Mouse (Mus musculus) myocyte (in vitro differentiated cells): ENCODE measurements around the gene Opa3. TPM values are rescaled to one million over a fixed set of nuclear protein-coding genes. Genes with fewer than 3 reads are reported as not detected.

Source experiments
- H3K27me3 ChIP-seq: one replicate; pipeline ENCODE4 v1.6.1; 2011; ENCODE audit not compliant: control insufficient read depth, insufficient read depth, insufficient read length
- H3K36me3 ChIP-seq: one replicate; pipeline ENCODE4 v1.6.1; 2011; ENCODE audit not compliant: control insufficient read depth, insufficient read depth
- H3K4me2 ChIP-seq: one replicate; pipeline ENCODE4 v1.6.1; 2011; ENCODE audit warnings: low read depth, control low read depth
- H3K4me3 ChIP-seq: one replicate; pipeline ENCODE4 v1.5.1; 2011; ENCODE audit warnings: mild to moderate bottlenecking, control low read depth, moderate library complexity
- H3K79me2 ChIP-seq: one replicate; pipeline ENCODE4 v1.6.1; 2011; ENCODE audit not compliant: control insufficient read depth, insufficient read depth
- H3ac ChIP-seq: one replicate; pipeline ENCODE4 v1.6.1; 2011; ENCODE audit not compliant: control insufficient read depth, insufficient read length
- CEBPB ChIP-seq: IDR thresholded peaks from 2 replicates; pipeline ENCODE4 v1.6.1; 2011; ENCODE audit warnings: mild to moderate bottlenecking, moderate library complexity; ENCODE audit not compliant: poor library complexity, insufficient read depth, severe bottlenecking
- E2F4 ChIP-seq: IDR thresholded peaks from one replicate; pipeline ENCODE4 v1.6.1; 2011; ENCODE audit warnings: mild to moderate bottlenecking, control low read depth, moderate library complexity; ENCODE audit not compliant: insufficient read depth
- MAX ChIP-seq: IDR thresholded peaks from one replicate; pipeline ENCODE4 v1.6.1; 2011; ENCODE audit warnings: low read depth, mild to moderate bottlenecking, control low read depth
- MYOD1 ChIP-seq, 3 experiments: IDR thresholded peaks; one replicate each; pipeline ENCODE4 v1.6.1; 2011; ENCODE audit warnings: control low read depth in 2 of 3, low read depth in 2 of 3, mild to moderate bottlenecking in 2 of 3, moderate library complexity in 1 of 3; ENCODE audit not compliant: insufficient read length in 2 of 3, control insufficient read depth in 1 of 3
- MYOG ChIP-seq, 3 experiments: IDR thresholded peaks; one replicate each; pipeline ENCODE4 v1.6.1; 2011; ENCODE audit warnings: control low read depth in 2 of 3, low read depth in 2 of 3, mild to moderate bottlenecking in 2 of 3; ENCODE audit not compliant: insufficient read length in 2 of 3, control insufficient read depth in 1 of 3, insufficient read depth in 1 of 3
- POLR2A ChIP-seq: IDR thresholded peaks from one replicate; pipeline ENCODE4 v1.6.1; 2011; ENCODE audit warnings: low read depth, mild to moderate bottlenecking, control low read depth, moderate library complexity; ENCODE audit not compliant: insufficient read length
- POLR2AphosphoS2 ChIP-seq: IDR thresholded peaks from one replicate; pipeline ENCODE4 v1.6.1; 2011; ENCODE audit warnings: low read depth, control low read depth; ENCODE audit not compliant: insufficient read length
- REST ChIP-seq: IDR thresholded peaks from one replicate; pipeline ENCODE4 v1.6.1; 2011; ENCODE audit warnings: mild to moderate bottlenecking, control low read depth, moderate library complexity; ENCODE audit not compliant: insufficient read depth, insufficient read length
- SRF ChIP-seq: IDR thresholded peaks from one replicate; pipeline ENCODE4 v1.6.1; 2011; ENCODE audit warnings: low read depth; ENCODE audit not compliant: control insufficient read depth, insufficient read length
- TCF12 ChIP-seq: IDR thresholded peaks from one replicate; pipeline ENCODE4 v1.6.1; 2011; ENCODE audit warnings: mild to moderate bottlenecking, control low read depth; ENCODE audit not compliant: poor library complexity, insufficient read depth, severe bottlenecking
- TCF3 ChIP-seq: IDR thresholded peaks from one replicate; pipeline ENCODE4 v1.6.1; 2011; ENCODE audit warnings: low read depth, control low read depth; ENCODE audit not compliant: insufficient read length
- USF1 ChIP-seq: IDR thresholded peaks from one replicate; pipeline ENCODE4 v1.6.1; 2011; ENCODE audit warnings: low read depth, mild to moderate bottlenecking, control low read depth, moderate library complexity
- polyA plus RNA-seq: library from polyadenylated mRNA; unstranded; fragments of >200 nt; fragmentation: generic; extraction: Trizol; gene quantifications from one replicate; pipeline ENCODE4 v1.2.1, GENCODE M21; 2012; ENCODE audit warnings: missing spikeins

Gene Opa3
- polyA plus RNA-seq, 1 experiment = 29.8 TPM

- Histone ChIP-seq H3K36me3 (no peaks in the 10 kb centered on the region), H3K4me3 (peak overlapping the region; percentile 73), H3K4me2 (peak overlapping the region; percentile 74), H3K79me2 (peaks cover 60% of the 10 kb centered on the region), H3K27me3 (no peaks in the 10 kb centered on the region), H3ac (no peak overlapping the region)
- TF ChIP-seq POLR2A = no peak
- TF ChIP-seq REST = no peak
- TF ChIP-seq MYOD1 (IDR thresholded peaks at IDR 0.05; ENCODE audit: control insufficient read depth in 1 of 3, insufficient read length in 2 of 3, low read depth in 2 of 3) = no peak
- no peak for TF ChIP-seq MAX
- TF ChIP-seq TCF3 = no peak
- TF ChIP-seq CEBPB = no peak
- no peak for TF ChIP-seq USF1
- no peak for TF ChIP-seq TCF12
- no peak for TF ChIP-seq SRF
- no peak for TF ChIP-seq E2F4
Measured at GRCm38 (mm10) chr7:19230041-19230580, 2.0 kb downstream of the Opa3 start.

GRCm38 (mm10) chr7:19230899-19231298, 2.8 kb downstream of the Opa3 start:
- H3K27me3 ChIP-seq = no peaks in the 10 kb centered on the region
- H3K79me2 ChIP-seq = peaks cover 68% of the 10 kb centered on the region
- no peak overlapping the region for H3K4me3 ChIP-seq
- no peak overlapping the region for H3K4me2 ChIP-seq
- H3ac ChIP-seq = no peak overlapping the region
- no peaks in the 10 kb centered on the region for H3K36me3 ChIP-seq
- TF ChIP-seq TCF12 (no peak), POLR2A (no peak), REST (no peak), TCF3 (no peak), MYOG (IDR thresholded peaks at IDR 0.05; ENCODE audit: control insufficient read depth in 1 of 3, insufficient read depth in 1 of 3, insufficient read length in 2 of 3, low read depth in 2 of 3) (no peak), USF1 (no peak), MYOD1 (IDR thresholded peaks at IDR 0.05; ENCODE audit: control insufficient read depth in 1 of 3, insufficient read length in 2 of 3, low read depth in 2 of 3) (no peak), MAX (no peak), SRF (no peak), CEBPB (no peak), E2F4 (no peak), POLR2AphosphoS2 (no peak)

GRCm38 (mm10) chr7:19231849-19232248, 3.7 kb downstream of the Opa3 start:
- no peaks in the 10 kb centered on the region for H3K36me3 ChIP-seq
- TF ChIP-seq TCF3 (no peak), REST (no peak), MAX (no peak), SRF (no peak), POLR2AphosphoS2 (no peak), MYOD1 (IDR thresholded peaks at IDR 0.05; ENCODE audit: control insufficient read depth in 1 of 3, insufficient read length in 2 of 3, low read depth in 2 of 3) (no peak), E2F4 (no peak), MYOG (IDR thresholded peaks at IDR 0.05; ENCODE audit: control insufficient read depth in 1 of 3, insufficient read depth in 1 of 3, insufficient read length in 2 of 3, low read depth in 2 of 3) (no peak), POLR2A (no peak), CEBPB (no peak), USF1 (no peak), TCF12 (no peak)
- H3K4me3 ChIP-seq = no peak overlapping the region
- H3ac ChIP-seq = no peak overlapping the region
- H3K79me2 ChIP-seq = peaks cover 76% of the 10 kb centered on the region
- no peak overlapping the region for H3K4me2 ChIP-seq
- no peaks in the 10 kb centered on the region for H3K27me3 ChIP-seq

GRCm38 (mm10) chr7:19234652-19235051, 6.5 kb downstream of the Opa3 start:
- Histone ChIP-seq H3K36me3 (no peaks in the 10 kb centered on the region), H3K27me3 (no peaks in the 10 kb centered on the region), H3K79me2 (peaks cover 66% of the 10 kb centered on the region), H3K4me3 (no peak overlapping the region), H3ac (no peak overlapping the region), H3K4me2 (no peak overlapping the region)
- TF ChIP-seq MYOD1 (IDR thresholded peaks at IDR 0.05; ENCODE audit: control insufficient read depth in 1 of 3, insufficient read length in 2 of 3, low read depth in 2 of 3) (peak; percentile 33 to 97 (median 94)), MYOG (IDR thresholded peaks at IDR 0.05; ENCODE audit: control insufficient read depth in 1 of 3, insufficient read depth in 1 of 3, insufficient read length in 2 of 3, low read depth in 2 of 3) (peak in 1 of 3 experiments; percentile 47), TCF12 (no peak), TCF3 (peak; percentile 47)

- Histone ChIP-seq H3K79me2 (peaks cover 61% of the 10 kb centered on the region), H3K4me2 (no peak overlapping the region), H3K36me3 (no peaks in the 10 kb centered on the region), H3ac (no peak overlapping the region), H3K27me3 (no peaks in the 10 kb centered on the region), H3K4me3 (no peak overlapping the region)
- TF ChIP-seq MYOD1 (IDR thresholded peaks at IDR 0.05; ENCODE audit: control insufficient read depth in 1 of 3, insufficient read length in 2 of 3, low read depth in 2 of 3) = no peak
- TF ChIP-seq TCF12 = no peak
- no peak for TF ChIP-seq POLR2AphosphoS2
- TF ChIP-seq SRF = no peak
- TF ChIP-seq MAX = no peak
- no peak for TF ChIP-seq MYOG (IDR thresholded peaks at IDR 0.05; ENCODE audit: control insufficient read depth in 1 of 3, insufficient read depth in 1 of 3, insufficient read length in 2 of 3, low read depth in 2 of 3)
- TF ChIP-seq POLR2A = no peak
- TF ChIP-seq TCF3 = no peak
- TF ChIP-seq REST = no peak
- no peak for TF ChIP-seq CEBPB
- no peak for TF ChIP-seq USF1
- no peak for TF ChIP-seq E2F4
Measured at GRCm38 (mm10) chr7:19235092-19235671, 7.0 kb downstream of the Opa3 start.
